ENCODE assay signal across 11 mouse cellular contexts in the genomic region with DNA sequence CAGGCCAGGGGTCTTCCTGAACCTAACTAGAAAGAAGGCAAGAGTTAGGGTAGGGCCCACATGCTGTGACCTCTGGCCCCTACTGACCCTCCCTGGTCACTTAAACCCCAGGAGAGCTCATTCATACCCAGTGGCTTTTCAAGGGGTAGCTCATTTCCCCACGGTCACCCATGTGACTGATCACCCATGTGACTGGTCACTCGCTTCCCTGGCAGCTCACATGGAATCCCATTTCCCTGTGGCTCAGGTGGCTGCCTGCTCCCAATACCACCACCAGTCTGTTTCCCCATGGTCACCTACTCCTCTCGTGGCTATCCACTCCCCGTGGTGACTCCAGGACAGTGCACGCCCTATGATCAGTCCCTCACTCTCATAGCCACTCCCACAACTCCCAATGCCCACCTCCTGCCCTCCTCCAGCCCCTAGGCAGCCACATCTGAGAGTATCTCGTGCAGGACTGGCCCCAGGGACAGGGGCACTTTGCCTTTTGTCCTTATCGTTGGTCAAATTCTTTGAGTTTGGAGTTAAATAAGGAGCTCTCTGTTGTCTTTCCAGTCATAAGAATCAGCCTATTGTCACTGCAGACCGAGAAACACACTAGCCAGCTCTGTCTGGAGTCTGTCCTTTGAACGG. TPM values are rescaled to one million over a fixed set of nuclear protein-coding genes. Genes with fewer than 3 reads are reported as not detected.
DNase-seq lines count a peak whose midpoint lies in the region; ATAC-seq and TF ChIP-seq lines count a peak whose summit lies in the region.
"Had no signal": no experiment of that assay in that cellular context is flagged by ENCODE, and none has a peak within 500 bp of the region (broad histone marks: within the 10 kb centered on the region; RNA-seq: fewer than 3 reads in every experiment).

No protein-coding gene starts in this region.

- H3K36me3 ChIP-seq in forebrain, embryonic 10.5 days (replicated peaks) = no peaks in the 10 kb centered on the region
- no peaks in the 10 kb centered on the region for H3K36me3 ChIP-seq in forebrain, embryonic 11.5 days (ENCODE audit: control insufficient read depth, insufficient read depth, low read length)
- no peaks in the 10 kb centered on the region for H3K36me3 ChIP-seq in lung, embryonic 14.5 days (ENCODE audit: insufficient read depth)
- no peaks in the 10 kb centered on the region for H3K36me3 ChIP-seq in forebrain, embryonic 12.5 days (replicated peaks)
- H3K36me3 ChIP-seq in neural tube, embryonic 12.5 days = no peaks in the 10 kb centered on the region
- H3K36me3 ChIP-seq: limb, embryonic 15.5 days had no signal

- peaks cover 94% of the 10 kb centered on the region for H3K4me1 ChIP-seq in forebrain, embryonic 10.5 days
- peaks cover 30% of the 10 kb centered on the region for H3K4me1 ChIP-seq in forebrain, embryonic 11.5 days (replicated peaks; ENCODE audit: control insufficient read depth, insufficient read depth, low read length)
- peaks cover 48% of the 10 kb centered on the region for H3K4me1 ChIP-seq in lung, embryonic 14.5 days (ENCODE audit: insufficient read depth)
- peaks cover 93% of the 10 kb centered on the region for H3K4me1 ChIP-seq in forebrain, embryonic 12.5 days
- H3K4me1 ChIP-seq in neural tube, embryonic 12.5 days = peaks cover 97% of the 10 kb centered on the region

- H3K27ac ChIP-seq in forebrain, embryonic 10.5 days = peak overlapping the region; percentile 30; the same call in 1 of the 2 replicates
- no peak overlapping the region for H3K27ac ChIP-seq in forebrain, embryonic 11.5 days (ENCODE audit: low read depth, low read length)
- peak overlapping the region; percentile 40; the same call in 1 of the 2 replicates for H3K27ac ChIP-seq in lung, embryonic 14.5 days (ENCODE audit: low read depth)
- peak overlapping the region; percentile 71; the same call in 1 of the 2 replicates for H3K27ac ChIP-seq in forebrain, embryonic 12.5 days
- H3K27ac ChIP-seq in neural tube, embryonic 12.5 days = peak overlapping the region; percentile 66; the same call in 1 of the 2 replicates

- 29% methylated on average over 9 of the region's 9 CpGs for WGBS in forebrain, embryonic 10.5 days
- 26% methylated on average over 9 of the region's 9 CpGs for WGBS in forebrain, embryonic 11.5 days
- WGBS in lung, embryonic 14.5 days = 43% methylated on average over 9 of the region's 9 CpGs
- 22% methylated on average over 9 of the region's 9 CpGs for WGBS in forebrain, embryonic 12.5 days
- 13% methylated on average over 9 of the region's 9 CpGs for WGBS in neural tube, embryonic 12.5 days

- H3K9me3 ChIP-seq in forebrain, embryonic 10.5 days = no peaks in the 10 kb centered on the region
- no peaks in the 10 kb centered on the region for H3K9me3 ChIP-seq in forebrain, embryonic 11.5 days (ENCODE audit: control insufficient read depth, low read length)
- no peaks in the 10 kb centered on the region for H3K9me3 ChIP-seq in lung, embryonic 14.5 days (ENCODE audit: low read depth, low read length)
- no peaks in the 10 kb centered on the region for H3K9me3 ChIP-seq in forebrain, embryonic 12.5 days
- H3K9me3 ChIP-seq in neural tube, embryonic 12.5 days = no peaks in the 10 kb centered on the region
- H3K9me3 ChIP-seq: limb, embryonic 15.5 days had no signal

- ATAC-seq in forebrain, embryonic 11.5 days (replicated peaks; ENCODE audit: low FRiP score) = no peak
- ATAC-seq in lung, embryonic 14.5 days (ENCODE audit: insufficient read depth) = no peak
- ATAC-seq in forebrain, embryonic 12.5 days (ENCODE audit: low FRiP score) = no peak
- no peak for ATAC-seq in neural tube, embryonic 12.5 days (ENCODE audit: low FRiP score, low read depth)
- no peak for ATAC-seq in erythroid progenitor cell, adult 5-6 weeks (replicated peaks; ENCODE audit: low FRiP score, poor library complexity, severe bottlenecking)

- no peak overlapping the region for H3K4me2 ChIP-seq in forebrain, embryonic 11.5 days (ENCODE audit: low read depth, low read length, severe bottlenecking)
- no peak overlapping the region for H3K4me2 ChIP-seq in lung, embryonic 14.5 days
- H3K4me2 ChIP-seq in forebrain, embryonic 12.5 days = no peak overlapping the region
- peak overlapping the region; percentile 23; the same call in 1 of the 2 replicates for H3K4me2 ChIP-seq in neural tube, embryonic 12.5 days (replicated peaks)
- H3K4me2 ChIP-seq: heart, embryonic 11.5 days; limb, embryonic 15.5 days had no signal

- H3K4me3 ChIP-seq in forebrain, embryonic 10.5 days = no peak overlapping the region
- H3K4me3 ChIP-seq in forebrain, embryonic 11.5 days (ENCODE audit: low read depth, low read length) = no peak overlapping the region
- H3K4me3 ChIP-seq in lung, embryonic 14.5 days (ENCODE audit: low read depth, low read length) = no peak overlapping the region
- H3K4me3 ChIP-seq in forebrain, embryonic 12.5 days (replicated peaks) = no peak overlapping the region
- H3K4me3 ChIP-seq in neural tube, embryonic 12.5 days = no peak overlapping the region
- H3K4me3 ChIP-seq: limb, embryonic 15.5 days had no signal

- TF ChIP-seq CTCF in lung, embryonic 14.5 days (IDR thresholded peaks at IDR 0.05; ENCODE audit: low read depth) = no peak

- DNase-seq in forebrain, embryonic 10.5 days (ENCODE audit: extremely low spot score, low spot score) = no peak
- no peak for DNase-seq in forebrain, embryonic 11.5 days (ENCODE audit: low spot score)
- no peak for DNase-seq in lung, embryonic 14.5 days
- DNase-seq in lung, postnatal 10 days = no peak
- no peak for DNase-seq in frontal cortex, postnatal 10 days (ENCODE audit: low spot score in 2 of 2)
- DNase-seq: adrenal gland, adult 8-10 months had no signal

- no peak overlapping the region for H3K9ac ChIP-seq in forebrain, embryonic 11.5 days (ENCODE audit: low read length)
- no peak overlapping the region; the same call in 1 of the 2 replicates for H3K9ac ChIP-seq in lung, embryonic 14.5 days
- H3K9ac ChIP-seq in forebrain, embryonic 12.5 days = no peak overlapping the region
- H3K9ac ChIP-seq in neural tube, embryonic 12.5 days = no peak overlapping the region
- H3K9ac ChIP-seq: limb, embryonic 15.5 days had no signal

- H3K27me3 ChIP-seq in forebrain, embryonic 10.5 days (ENCODE audit: poor library complexity, severe bottlenecking) = no peaks in the 10 kb centered on the region
- no peaks in the 10 kb centered on the region for H3K27me3 ChIP-seq in forebrain, embryonic 11.5 days (ENCODE audit: control insufficient read depth, insufficient read depth, low read length)
- no peaks in the 10 kb centered on the region for H3K27me3 ChIP-seq in lung, embryonic 14.5 days (ENCODE audit: insufficient read depth, low read length)
- H3K27me3 ChIP-seq in forebrain, embryonic 12.5 days = 0 out of 2 replicates have a peak, but pooled peaks cover 3% of the 10 kb centered on the region
- no peaks in the 10 kb centered on the region for H3K27me3 ChIP-seq in neural tube, embryonic 12.5 days (replicated peaks)
- H3K27me3 ChIP-seq: limb, embryonic 15.5 days had no signal

RNA-seq across cellular contexts. Expression of a gene that starts 17.8 kb away (rescaled TPM):
- 1.3 and 1.8 TPM in 2 replicates for polyA plus RNA-seq in forebrain, embryonic 10.5 days (2016; fragmentation: Nextera tagmentation; extraction: Ambion mirVana)
- 3.3 and 3.6 TPM in 2 replicates for polyA plus RNA-seq in forebrain, embryonic 11.5 days (2014; fragmentation: Nextera tagmentation; extraction: Ambion mirVana)
- polyA plus RNA-seq in lung, embryonic 14.5 days (2014; fragmentation: Nextera tagmentation; extraction: Ambion mirVana) = 8.9 and 9.0 TPM in 2 replicates
- 3.7 and 4.7 TPM in 2 replicates for polyA plus RNA-seq in forebrain, embryonic 12.5 days (2016; fragmentation: Nextera tagmentation; extraction: Ambion mirVana)
- 6.6 and 7.4 TPM in 2 replicates for polyA plus RNA-seq in neural tube, embryonic 12.5 days (2016; fragmentation: Nextera tagmentation; extraction: Ambion mirVana)
- 0.36 TPM in 1 of 2 replicates, not detected in the other for total RNA-seq in erythroid progenitor cell, adult 5-6 weeks (2015; ENCODE audit: low replicate concordance)
- not detected in 2 replicates for total RNA-seq in erythroid progenitor cell, adult 5-6 weeks (2017; ENCODE audit: low replicate concordance)

RNA-seq across cellular contexts. Expression of a gene that starts 39.9 kb away (rescaled TPM):
- not detected in 2 replicates for polyA plus RNA-seq in forebrain, embryonic 10.5 days (2016; fragmentation: Nextera tagmentation; extraction: Ambion mirVana)
- not detected in 2 replicates for polyA plus RNA-seq in forebrain, embryonic 11.5 days (2014; fragmentation: Nextera tagmentation; extraction: Ambion mirVana)
- polyA plus RNA-seq in lung, embryonic 14.5 days (2014; fragmentation: Nextera tagmentation; extraction: Ambion mirVana) = 0.34 and 0.41 TPM in 2 replicates
- 0.34 TPM in 1 of 2 replicates, not detected in the other for polyA plus RNA-seq in forebrain, embryonic 12.5 days (2016; fragmentation: Nextera tagmentation; extraction: Ambion mirVana)
- 0.28 and 0.32 TPM in 2 replicates for polyA plus RNA-seq in neural tube, embryonic 12.5 days (2016; fragmentation: Nextera tagmentation; extraction: Ambion mirVana)
- 2.2 TPM in 1 of 2 replicates, not detected in the other for total RNA-seq in erythroid progenitor cell, adult 5-6 weeks (2015; ENCODE audit: low replicate concordance)
- total RNA-seq in erythroid progenitor cell, adult 5-6 weeks (2017; ENCODE audit: low replicate concordance) = 1.2 and 9.6 TPM in 2 replicates
- polyA plus RNA-seq: heart, embryonic 11.5 days had no signal
